Mouse (Mus musculus) fat pad, adult 2 months (tissue): ENCODE data around the gene Ltbp4.

Source experiments
- DNase-seq: peaks from one replicate; pipeline ENCODE4 v3.0.0-alpha.2; 2011; ENCODE audit warnings: low read depth, low spot score; ENCODE audit errors: extremely low read depth

Ltbp4 gene

DNA sequence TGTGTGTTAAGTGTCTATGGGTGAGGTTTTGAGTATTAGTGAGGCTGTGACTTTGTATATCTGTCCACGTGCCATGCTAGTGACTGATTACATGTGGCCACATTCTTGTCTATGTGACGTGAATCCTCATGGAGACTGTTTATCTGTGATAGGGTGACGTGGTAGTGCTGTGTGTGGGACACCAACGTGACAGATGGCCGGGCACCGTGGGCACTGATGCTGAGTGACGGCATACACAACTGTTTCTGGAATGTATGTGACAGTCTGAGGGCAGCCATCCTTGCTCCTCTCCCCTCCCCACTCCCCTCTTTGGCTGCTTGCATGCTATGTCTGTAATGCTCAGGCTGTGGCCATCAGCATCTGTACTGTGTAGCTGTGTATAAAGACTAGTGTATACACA, 76.6 kb downstream of the Ltbp4 start:
- no peak for DNase-seq

DNA sequence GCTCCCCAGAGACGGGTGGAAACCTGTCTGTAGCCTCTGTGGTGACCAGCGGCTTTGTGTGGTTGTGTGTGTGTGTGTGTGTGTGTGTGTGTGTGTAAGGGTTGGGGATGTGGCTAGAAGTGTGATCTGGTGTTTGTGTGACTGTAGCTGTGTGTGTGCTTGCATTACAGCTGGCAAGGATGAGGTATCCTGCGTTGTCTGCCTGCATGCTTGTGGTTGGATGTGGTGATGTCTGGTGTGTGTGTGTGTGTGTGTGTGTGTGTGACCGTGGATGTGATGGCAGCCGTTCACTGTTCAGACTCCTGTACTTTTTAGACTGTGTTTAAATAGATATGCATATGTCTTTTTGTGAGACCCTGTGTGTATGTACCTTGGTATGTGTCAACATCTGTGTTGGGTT, 77.7 kb downstream of the Ltbp4 start:
- DNase-seq = no peak

DNA sequence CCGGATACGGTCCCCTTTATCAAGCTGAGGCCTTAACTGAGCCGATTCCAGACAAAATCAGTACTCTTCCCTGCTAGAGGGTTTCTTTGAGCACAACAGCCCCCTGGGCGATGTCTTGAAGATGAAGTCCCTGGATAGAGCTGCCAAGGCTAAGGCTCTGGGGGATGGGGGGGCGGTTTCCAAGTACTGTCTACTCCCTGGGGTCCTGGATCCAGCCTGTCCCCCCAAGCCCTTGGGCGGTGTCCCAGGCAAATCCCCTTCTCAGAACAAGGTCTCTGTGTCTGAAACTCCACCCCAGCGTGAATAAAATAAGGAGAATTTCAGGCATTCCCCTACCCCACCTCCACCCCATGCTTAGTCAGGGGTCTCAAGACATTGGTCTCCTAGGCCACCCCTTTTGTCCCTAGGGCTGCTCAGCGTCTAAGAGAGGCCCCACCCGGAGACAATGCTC, 78.2 kb downstream of the Ltbp4 start:
- DNase-seq = no peak

DNA sequence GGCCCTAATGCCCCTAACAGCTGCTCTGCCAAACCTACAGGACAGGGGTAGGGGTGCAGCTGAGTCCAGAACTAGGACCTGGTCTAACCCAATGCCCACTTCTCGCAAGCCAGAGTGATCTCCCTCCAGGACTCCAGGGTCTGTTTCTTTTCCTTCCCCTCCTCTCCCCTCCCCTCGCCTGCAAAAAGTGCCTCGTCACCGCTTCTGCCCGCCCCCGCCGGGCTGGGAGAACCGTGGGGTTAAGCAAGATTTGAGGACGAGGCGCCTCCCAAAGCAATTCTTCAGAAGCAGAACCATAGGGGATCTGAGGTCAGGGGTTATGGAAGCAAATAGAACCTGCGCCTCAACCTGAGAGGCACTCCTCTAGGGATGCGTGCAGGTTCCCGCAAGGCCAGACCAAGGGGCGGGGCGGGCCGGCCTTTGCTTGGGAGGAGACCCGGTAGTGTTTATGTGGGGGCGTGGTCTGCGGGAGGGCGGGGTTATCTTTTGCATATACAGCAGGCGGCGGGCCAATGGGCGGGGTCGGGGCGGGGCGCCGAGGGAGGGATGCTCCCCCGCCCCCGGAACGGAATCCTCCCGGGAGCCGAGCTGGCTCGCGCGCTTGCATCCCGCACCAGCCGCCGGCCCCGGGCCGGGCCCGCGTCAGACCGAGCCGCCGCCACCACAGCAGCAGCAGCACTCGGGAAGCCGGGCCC, 79.1 kb downstream of the Ltbp4 start, which contains the start of gene Numbl:
Gene Numbl, plus strand, starts transcription at position 229 of the 695 bp plus-strand sequence.
- DNase-seq = no peak

DNA sequence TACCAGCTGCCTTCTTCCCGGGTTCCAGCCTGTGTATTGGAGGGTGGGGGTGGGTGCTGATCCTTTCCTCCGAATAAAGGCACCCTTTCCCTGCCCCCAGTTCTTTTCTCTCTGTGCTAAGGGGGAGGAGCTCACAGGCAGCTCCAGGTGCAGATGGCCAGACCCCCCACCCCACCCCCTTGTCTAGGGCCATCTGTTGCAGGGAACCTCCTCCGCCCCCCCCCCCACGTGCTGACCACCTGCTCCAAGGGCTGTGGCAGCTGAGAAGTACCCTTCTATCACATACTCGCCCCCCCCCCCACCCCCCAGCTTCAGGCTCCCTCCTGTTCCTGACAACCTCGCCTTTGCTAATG, 79.7 kb downstream of the Ltbp4 start:
- DNase-seq = no peak

DNA sequence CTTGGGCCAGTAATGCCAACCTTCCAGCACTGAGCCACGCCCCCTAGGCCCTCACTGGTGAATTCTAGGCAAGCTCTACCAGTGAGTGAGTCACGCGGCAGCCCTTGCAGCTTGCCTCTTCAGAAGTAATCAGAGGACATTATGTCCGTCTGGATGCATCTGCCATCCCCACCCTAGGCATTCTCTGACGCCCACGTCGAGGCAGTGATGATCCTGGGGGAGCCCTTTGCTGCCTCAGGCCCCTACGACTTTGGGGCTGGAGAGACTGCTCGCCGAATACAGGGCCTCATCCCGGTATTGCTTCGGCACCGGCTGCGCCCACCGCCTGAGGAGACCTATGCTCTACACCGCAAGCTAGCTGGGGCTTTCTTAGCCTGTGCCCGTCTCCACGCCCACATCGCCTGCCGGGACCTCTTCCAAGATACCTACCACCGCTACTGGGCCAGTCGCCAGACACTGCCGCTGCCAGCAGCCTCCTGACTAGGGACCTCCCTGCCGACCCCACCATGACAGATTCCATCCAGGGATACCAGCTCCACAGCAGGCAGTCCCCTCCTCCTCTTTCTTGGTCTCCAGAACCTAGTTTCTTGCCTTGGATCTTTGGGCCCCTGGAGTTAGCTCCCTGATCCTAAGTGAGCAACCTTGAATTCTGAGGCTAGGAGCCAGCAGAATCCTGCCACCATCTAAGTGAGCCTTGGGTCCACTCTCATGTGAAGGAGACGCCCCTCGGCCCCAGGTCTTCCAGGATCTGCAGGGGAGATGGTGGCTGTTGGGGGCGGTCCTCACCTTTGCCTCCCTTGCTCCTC, 80.2 kb downstream of the Ltbp4 start:
- no peak for DNase-seq

DNA sequence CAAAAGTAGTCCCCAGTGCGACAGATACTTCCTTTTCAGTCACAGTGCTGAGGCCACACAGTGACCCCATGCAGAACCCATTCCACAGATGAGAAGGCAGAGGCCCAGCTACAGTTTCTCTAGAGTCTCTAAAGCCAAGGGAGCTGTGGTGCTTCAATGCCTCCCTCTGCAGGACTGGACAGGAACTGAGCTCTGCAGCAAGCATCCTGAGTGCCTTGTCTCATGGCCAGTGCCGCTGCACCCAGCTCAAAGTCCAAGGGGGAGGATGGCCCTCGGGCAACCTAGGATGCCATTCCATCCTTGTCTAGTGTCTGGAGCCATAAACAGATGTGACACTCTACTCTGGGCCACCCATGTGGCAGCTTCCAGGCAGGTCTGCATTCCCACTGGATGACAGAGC, 81.8 kb downstream of the Ltbp4 start:
- DNase-seq = no peak
